Mouse (Mus musculus) liver, embryonic 14.5 days (tissue): ENCODE measurements at regions not wholly inside any gene's neighbourhood (a gene's known extent, or its start where the extent isn't known, plus 50 kb on each side); places are given as distances from the start of the nearest gene placed in this dataset.
"Not testable (repeated sequence)": the region's sequence is repeated elsewhere in the genome, so short reads cannot be mapped to it uniquely, and the experiment has no call there.

Experiments
- ATAC-seq: fragments of 200-750 bp; cut with Nextera tagmentation; 2 replicates; pipeline ENCODE4 v1.8.0; 2017; ENCODE audit warnings: moderate number of reproducible peaks, mild to moderate bottlenecking, moderate library complexity; ENCODE audit not compliant: insufficient read depth
- DNase-seq, 3 experiments: peaks; one replicate each; pipeline ENCODE4 v3.0.0-alpha.2; 2012 to 2013; ENCODE audit warnings: low read depth in 3 of 3, low spot score in 3 of 3
- H3K27ac ChIP-seq: fragments of 300-500 bp; sonication (generic); 2 replicates; pipeline ENCODE4 v1.5.1; 2014; ENCODE audit warnings: moderate library complexity, mild to moderate bottlenecking, control low read depth, inconsistent platforms
- H3K27me3 ChIP-seq: fragments of 300-500 bp; sonication (generic); 2 replicates; pipeline ENCODE4 v1.6.1; 2014; ENCODE audit warnings: mild to moderate bottlenecking, low read length, moderate library complexity; ENCODE audit not compliant: control insufficient read depth, insufficient read depth
- H3K36me3 ChIP-seq: fragments of 300-500 bp; sonication (generic); replicated peaks from 2 replicates; pipeline ENCODE4 v1.6.1; 2014; ENCODE audit warnings: low read depth; ENCODE audit not compliant: control insufficient read depth, insufficient read depth
- H3K4me1 ChIP-seq, 2 experiments: fragments of 200-500 bp in 1 of 2; fragments of 300-500 bp in 1 of 2; sonication (generic) in 1 of 2; replicated peaks; 2 replicates each; pipeline ENCODE4 v1.6.1; 2012 to 2014; ENCODE audit warnings: antibody characterized with exemption in 1 of 2, inconsistent platforms in 1 of 2, low read length in 1 of 2; ENCODE audit not compliant: control insufficient read depth in 2 of 2, insufficient read depth in 2 of 2
- H3K4me2 ChIP-seq: fragments of 300-500 bp; sonication (generic); 2 replicates; pipeline ENCODE4 v1.6.1; 2014; ENCODE audit warnings: low read depth, mild to moderate bottlenecking, control low read depth, moderate library complexity
- H3K4me3 ChIP-seq, 2 experiments: fragments of 200-500 bp in 1 of 2; fragments of 300-500 bp in 1 of 2; sonication (generic) in 1 of 2; 2 replicates each; pipeline ENCODE4 v1.5.1; 2012 to 2014; ENCODE audit warnings: low read depth in 2 of 2, low read length in 2 of 2, mild to moderate bottlenecking in 2 of 2, control low read depth in 1 of 2, inconsistent platforms in 1 of 2, moderate library complexity in 1 of 2; ENCODE audit not compliant: insufficient read depth in 1 of 2
- H3K9ac ChIP-seq: fragments of 300-500 bp; sonication (generic); replicated peaks from 2 replicates; pipeline ENCODE4 v1.6.1; 2014; ENCODE audit warnings: mild to moderate bottlenecking, control low read depth, moderate library complexity
- H3K9me3 ChIP-seq: fragments of 300-500 bp; sonication (generic); 2 replicates; pipeline ENCODE4 v1.6.1; 2016; ENCODE audit warnings: low read length, mixed read lengths; ENCODE audit not compliant: control insufficient read depth
- CTCF ChIP-seq: IDR thresholded peaks from 2 replicates; pipeline ENCODE4 v1.5.1; 2016; ENCODE audit warnings: antibody characterized with exemption, low read depth, control low read depth
- EP300 ChIP-seq: IDR thresholded peaks from 2 replicates; pipeline ENCODE4 v1.6.1; 2016; ENCODE audit warnings: antibody characterized with exemption, low read depth
- WGBS: fragments of 180-500 bp; shearing (Covaris S2); extraction: QIAGEN DNeasy Blood & Tissue Kit; methylation state at CpG from one replicate; pipeline ENCODE4 v1.1.7; 2014; ENCODE audit not compliant: insufficient replicate concordance; 5-methylcytosine and 5-hydroxymethylcytosine counted together

GRCm38 (mm10) chrX:99732526-99732925 lies 88.3 kb upstream of the Tmem28 start:
- TF ChIP-seq CTCF = no peak
- TF ChIP-seq EP300 = no peak
- Histone ChIP-seq H3K27me3 (no peaks in the 10 kb centered on the region), H3K27ac (no peak overlapping the region), H3K4me1 (no peaks in the 10 kb centered on the region), H3K36me3 (no peaks in the 10 kb centered on the region), H3K9ac (no peak overlapping the region), H3K4me2 (no peak overlapping the region), H3K4me3 (no peak overlapping the region), H3K9me3 (no peaks in the 10 kb centered on the region)
- DNase-seq (no peak), ATAC-seq (no peak)
- WGBS = 65% methylated on average over 2 of the region's 2 CpGs

GRCm38 (mm10) chrX:99725101-99725500 lies 95.7 kb upstream of the Tmem28 start:
- DNase-seq (no peak), ATAC-seq (no peak)
- no peaks in the 10 kb centered on the region for H3K4me1 ChIP-seq

GRCm38 (mm10) chrX:99695366-99695765 lies 125.5 kb upstream of the Tmem28 start:
- 22% methylated on average over 4 of the region's 4 CpGs for WGBS
- no peak for ATAC-seq

More at GRCm38 (mm10) chrX:99725101-99725500, 95.7 kb upstream of the Tmem28 start:
- Histone ChIP-seq H3K27me3 (no peaks in the 10 kb centered on the region), H3K36me3 (no peaks in the 10 kb centered on the region), H3K9me3 (no peaks in the 10 kb centered on the region), H3K9ac (no peak overlapping the region), H3K4me2 (no peak overlapping the region), H3K4me3 (no peak overlapping the region), H3K27ac (no peak overlapping the region)
- peak; percentile 31; the same call in 1 of the 2 replicates for TF ChIP-seq CTCF
- TF ChIP-seq EP300 = no peak
- WGBS = 0% methylated on average over 1 of the region's 1 CpGs

GRCm38 (mm10) chrX:99690971-99691370 lies 129.8 kb upstream of the Tmem28 start:
- Histone ChIP-seq H3K9me3 (no peaks in the 10 kb centered on the region), H3K27ac (no peak overlapping the region), H3K27me3 (no peaks in the 10 kb centered on the region; the same call in 1 of the 2 replicates), H3K9ac (no peak overlapping the region), H3K4me1 (no peaks in the 10 kb centered on the region), H3K36me3 (no peaks in the 10 kb centered on the region), H3K4me2 (no peak overlapping the region), H3K4me3 (no peak overlapping the region)
- DNase-seq = peak in 1 of 3 experiments; percentile 1
- ATAC-seq = no peak
- WGBS = 14% methylated on average over 4 of the region's 4 CpGs
- no peak for TF ChIP-seq CTCF

More at GRCm38 (mm10) chrX:99695366-99695765, 125.5 kb upstream of the Tmem28 start:
- Histone ChIP-seq H3K36me3 (no peaks in the 10 kb centered on the region), H3K9me3 (no peaks in the 10 kb centered on the region), H3K9ac (no peak overlapping the region), H3K27ac (no peak overlapping the region), H3K4me1 (no peaks in the 10 kb centered on the region), H3K4me2 (no peak overlapping the region), H3K4me3 (no peak overlapping the region), H3K27me3 (no peaks in the 10 kb centered on the region; the same call in 1 of the 2 replicates)
- no peak for DNase-seq
- TF ChIP-seq EP300 (no peak), CTCF (no peak)

GRCm38 (mm10) chrX:99689761-99690160 lies 131.1 kb upstream of the Tmem28 start:
- Histone ChIP-seq H3K9ac (no peak overlapping the region), H3K9me3 (no peaks in the 10 kb centered on the region), H3K27ac (no peak overlapping the region), H3K4me3 (no peak overlapping the region), H3K36me3 (no peaks in the 10 kb centered on the region), H3K4me2 (no peak overlapping the region), H3K4me1 (no peaks in the 10 kb centered on the region), H3K27me3 (no peaks in the 10 kb centered on the region; the same call in 1 of the 2 replicates)
- no peak for DNase-seq
- ATAC-seq = no peak
- TF ChIP-seq CTCF (no peak), EP300 (no peak)
- WGBS = 28% methylated on average over 4 of the region's 4 CpGs

GRCm38 (mm10) chrX:99682491-99682890 lies 138.3 kb upstream of the Tmem28 start:
- H3K4me3 ChIP-seq, H3K9me3 ChIP-seq, H3K27ac ChIP-seq, H3K9ac ChIP-seq, H3K36me3 ChIP-seq, H3K4me1 ChIP-seq, H3K4me2 ChIP-seq, ATAC-seq, H3K27me3 ChIP-seq, DNase-seq: not testable (repeated sequence)
